Mouse (Mus musculus): Measurements from ENCODE around the gene Med15. TPM values are rescaled to one million over a fixed set of nuclear protein-coding genes. Genes with fewer than 3 reads are reported as not detected.
A peak's percentile ranks its signal among the peaks of the same experiment; 100 is the strongest.
"Not testable (repeated sequence)": the region's sequence is repeated elsewhere in the genome, so short reads cannot be mapped to it uniquely, and the experiment has no call there.

The Med15 gene
- polyA plus RNA-seq, 1 experiment from 2014 or later, result 35.2 TPM

GRCm38 (mm10) chr16:17742810-17743209 is 10.1 kb upstream of the Med15 start:
- DNase-seq (ENCODE audit: low spot score) (peak; percentile 80), ATAC-seq (ENCODE audit: low read depth) (0 out of 2 replicates have a peak, but pooled peaks have one; percentile 50)
- H3K4me1 ChIP-seq (ENCODE audit: control insufficient read depth, insufficient read depth, low read length), result no peaks in the 10 kb centered on the region
- no peaks in the 10 kb centered on the region for H3K36me3 ChIP-seq (ENCODE audit: control insufficient read depth, insufficient read depth, low read length)
- H3K27me3 ChIP-seq (replicated peaks; ENCODE audit: control insufficient read depth, insufficient read depth, low read length), result no peaks in the 10 kb centered on the region
- H3K9me3 ChIP-seq (ENCODE audit: control insufficient read depth, low read length), result peaks cover 5% of the 10 kb centered on the region; the same call in 1 of the 2 replicates
- peak overlapping the region; percentile 33; the same call in 1 of the 2 replicates for H3K27ac ChIP-seq (replicated peaks; ENCODE audit: low read depth, low read length)
- WGBS, result 76% methylated on average over 1 of the region's 1 CpGs
- no peak overlapping the region for H3K9ac ChIP-seq (ENCODE audit: low read depth, low read length)
- H3K4me2 ChIP-seq (ENCODE audit: low read depth, low read length), result no peak overlapping the region
- no peak overlapping the region for H3K4me3 ChIP-seq (ENCODE audit: low read depth, low read length)

- H3K9me3 ChIP-seq (ENCODE audit: control insufficient read depth, low read length), result no peaks in the 10 kb centered on the region
- H3K4me1 ChIP-seq (ENCODE audit: control insufficient read depth, insufficient read depth, low read length), result no peaks in the 10 kb centered on the region
- no peak overlapping the region for H3K4me2 ChIP-seq (ENCODE audit: low read depth, low read length)
- ATAC-seq (ENCODE audit: low read depth) (no peak), DNase-seq (ENCODE audit: low spot score) (no peak)
- no peaks in the 10 kb centered on the region for H3K27me3 ChIP-seq (replicated peaks; ENCODE audit: control insufficient read depth, insufficient read depth, low read length)
- no peaks in the 10 kb centered on the region for H3K36me3 ChIP-seq (ENCODE audit: control insufficient read depth, insufficient read depth, low read length)
- no peak overlapping the region for H3K9ac ChIP-seq (ENCODE audit: low read depth, low read length)
- 81% methylated on average over 4 of the region's 4 CpGs for WGBS
- no peak overlapping the region for H3K27ac ChIP-seq (replicated peaks; ENCODE audit: low read depth, low read length)
- H3K4me3 ChIP-seq (ENCODE audit: low read depth, low read length), result no peak overlapping the region
Measured at GRCm38 (mm10) chr16:17740080-17740479, 7.4 kb upstream of the Med15 start.

DNA sequence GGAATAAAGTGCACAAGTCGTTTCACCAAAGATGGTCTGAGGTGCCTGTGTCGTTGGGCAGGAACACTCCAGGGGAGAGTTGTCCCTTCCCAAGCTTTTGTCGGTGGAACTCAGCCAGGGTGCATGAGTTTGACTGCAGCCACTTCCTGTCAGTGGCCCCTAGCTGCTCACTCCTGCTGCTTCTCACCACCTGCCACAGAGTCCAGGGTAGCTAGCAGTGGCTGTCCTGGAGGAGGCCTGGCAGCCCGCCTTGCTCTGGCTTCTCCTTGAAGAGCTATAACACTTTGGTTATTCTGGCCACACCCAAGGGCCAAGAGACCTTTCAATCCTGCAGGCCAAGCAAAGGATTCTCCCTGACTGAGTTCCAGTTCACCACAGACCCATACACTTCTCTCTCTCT is 3.5 kb upstream of the Med15 start:
- H3K27ac ChIP-seq (replicated peaks; ENCODE audit: low read depth, low read length), result no peak overlapping the region
- H3K4me1 ChIP-seq (ENCODE audit: control insufficient read depth, insufficient read depth, low read length), result no peaks in the 10 kb centered on the region
- no peak for ATAC-seq (ENCODE audit: low read depth)
- H3K4me2 ChIP-seq (ENCODE audit: low read depth, low read length), result no peak overlapping the region
- H3K4me3 ChIP-seq (ENCODE audit: low read depth, low read length), result no peak overlapping the region
- no peaks in the 10 kb centered on the region for H3K36me3 ChIP-seq (ENCODE audit: control insufficient read depth, insufficient read depth, low read length)
- 63% methylated on average over 4 of the region's 4 CpGs for WGBS
- H3K9me3 ChIP-seq (ENCODE audit: control insufficient read depth, low read length), result no peaks in the 10 kb centered on the region
- DNase-seq (ENCODE audit: low spot score), result no peak
- no peaks in the 10 kb centered on the region for H3K27me3 ChIP-seq (replicated peaks; ENCODE audit: control insufficient read depth, insufficient read depth, low read length)
- H3K9ac ChIP-seq (ENCODE audit: low read depth, low read length), result no peak overlapping the region

DNA sequence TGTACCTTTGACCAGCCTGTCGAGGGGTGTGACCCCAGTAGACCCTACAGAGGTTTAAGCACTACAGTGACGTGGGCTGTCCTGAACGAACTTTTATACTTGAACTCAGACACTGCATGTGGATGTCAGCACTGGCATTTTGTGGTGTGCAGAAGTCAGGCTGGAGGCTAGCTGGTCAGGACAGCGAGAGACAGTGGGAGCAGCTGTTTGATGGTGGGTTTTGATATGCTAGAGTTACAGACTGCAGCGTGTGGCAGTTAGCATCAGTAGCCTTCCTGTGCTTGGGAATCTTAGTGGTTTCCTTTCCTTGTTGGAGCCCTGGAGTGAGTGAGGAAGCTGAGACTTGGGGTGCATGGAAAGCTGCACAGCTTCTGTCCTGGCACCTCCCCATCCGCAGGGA is 2.2 kb upstream of the Med15 start:
- not testable (repeated sequence) for DNase-seq (ENCODE audit: low spot score); H3K9me3 ChIP-seq (ENCODE audit: control insufficient read depth, low read length); H3K27ac ChIP-seq (replicated peaks; ENCODE audit: low read depth, low read length); ATAC-seq (ENCODE audit: low read depth); H3K27me3 ChIP-seq (replicated peaks; ENCODE audit: control insufficient read depth, insufficient read depth, low read length); H3K36me3 ChIP-seq (ENCODE audit: control insufficient read depth, insufficient read depth, low read length); H3K4me3 ChIP-seq (ENCODE audit: low read depth, low read length); H3K4me1 ChIP-seq (ENCODE audit: control insufficient read depth, insufficient read depth, low read length); H3K4me2 ChIP-seq (ENCODE audit: low read depth, low read length); H3K9ac ChIP-seq (ENCODE audit: low read depth, low read length)
- 84% methylated on average over 6 of the region's 6 CpGs for WGBS

GRCm38 (mm10) chr16:17733646-17734045 is 955 bp upstream of the Med15 start:
- ATAC-seq (ENCODE audit: low read depth) (no peak), DNase-seq (ENCODE audit: low spot score) (no peak)
- no peaks in the 10 kb centered on the region for H3K9me3 ChIP-seq (ENCODE audit: control insufficient read depth, low read length)
- no peak overlapping the region for H3K9ac ChIP-seq (ENCODE audit: low read depth, low read length)
- WGBS, result 53% methylated on average over 2 of the region's 2 CpGs
- H3K4me2 ChIP-seq (ENCODE audit: low read depth, low read length), result peak overlapping the region; percentile 41
- no peaks in the 10 kb centered on the region for H3K4me1 ChIP-seq (ENCODE audit: control insufficient read depth, insufficient read depth, low read length)
- no peak overlapping the region for H3K27ac ChIP-seq (replicated peaks; ENCODE audit: low read depth, low read length)
- H3K36me3 ChIP-seq (ENCODE audit: control insufficient read depth, insufficient read depth, low read length), result no peaks in the 10 kb centered on the region
- no peaks in the 10 kb centered on the region for H3K27me3 ChIP-seq (replicated peaks; ENCODE audit: control insufficient read depth, insufficient read depth, low read length)
- H3K4me3 ChIP-seq (ENCODE audit: low read depth, low read length), result 0 out of 2 replicates have a peak overlapping the region, but pooled peaks have one; percentile 6

DNA sequence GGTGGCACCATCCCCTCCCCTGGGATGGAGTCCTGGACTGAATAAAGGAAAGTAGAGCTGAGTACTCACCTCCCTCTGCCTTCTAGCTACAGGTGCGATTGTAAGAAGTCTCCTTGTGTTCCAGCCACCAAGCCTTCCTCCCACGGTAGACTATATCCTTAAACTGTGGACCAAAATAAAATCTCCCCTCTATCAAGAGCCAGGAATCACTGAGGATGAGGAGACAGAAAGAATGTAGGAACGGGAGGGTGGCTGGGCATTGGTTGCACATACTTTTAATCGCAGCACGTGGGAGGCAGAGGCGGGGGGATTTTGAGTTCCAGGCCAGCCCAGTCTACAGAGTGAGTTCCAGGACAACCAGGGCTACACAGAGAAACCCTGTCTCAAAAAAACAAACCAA is 260 bp downstream of the Med15 start:
- DNase-seq (ENCODE audit: low spot score) (no peak), ATAC-seq (ENCODE audit: low read depth) (no peak)
- Histone ChIP-seq H3K4me3 (ENCODE audit: low read depth, low read length) (no peak overlapping the region), H3K4me1 (ENCODE audit: control insufficient read depth, insufficient read depth, low read length) (no peaks in the 10 kb centered on the region), H3K4me2 (ENCODE audit: low read depth, low read length) (no peak overlapping the region), H3K36me3 (ENCODE audit: control insufficient read depth, insufficient read depth, low read length) (no peaks in the 10 kb centered on the region), H3K9me3 (ENCODE audit: control insufficient read depth, low read length) (no peaks in the 10 kb centered on the region), H3K27ac (replicated peaks; ENCODE audit: low read depth, low read length) (no peak overlapping the region), H3K9ac (ENCODE audit: low read depth, low read length) (no peak overlapping the region), H3K27me3 (replicated peaks; ENCODE audit: control insufficient read depth, insufficient read depth, low read length) (no peaks in the 10 kb centered on the region)
- WGBS, result 64% methylated on average over 6 of the region's 6 CpGs

DNA sequence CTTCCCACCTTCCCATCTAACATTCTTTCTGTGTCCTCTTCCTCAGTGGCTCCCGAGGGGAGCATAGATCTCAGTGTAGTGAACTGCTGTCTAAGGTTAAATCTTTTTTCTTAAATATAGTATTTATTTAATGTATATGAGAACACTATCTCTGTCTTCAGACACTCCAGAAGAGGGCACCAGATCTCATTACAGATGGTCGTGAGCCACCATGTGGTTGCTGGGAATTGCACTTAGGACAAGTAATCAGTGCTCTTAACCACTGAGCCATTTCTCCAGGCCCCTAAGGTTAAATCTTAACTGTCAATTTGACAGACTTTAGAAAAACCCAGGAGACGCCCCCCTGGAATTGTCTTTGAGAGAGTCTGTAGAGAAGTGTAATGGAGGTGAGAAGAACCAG is 670 bp downstream of the Med15 start:
- Histone ChIP-seq H3K9ac (ENCODE audit: low read depth, low read length) (no peak overlapping the region), H3K36me3 (ENCODE audit: control insufficient read depth, insufficient read depth, low read length) (no peaks in the 10 kb centered on the region), H3K27me3 (replicated peaks; ENCODE audit: control insufficient read depth, insufficient read depth, low read length) (no peaks in the 10 kb centered on the region), H3K9me3 (ENCODE audit: control insufficient read depth, low read length) (no peaks in the 10 kb centered on the region), H3K4me3 (ENCODE audit: low read depth, low read length) (no peak overlapping the region), H3K4me2 (ENCODE audit: low read depth, low read length) (no peak overlapping the region), H3K27ac (replicated peaks; ENCODE audit: low read depth, low read length) (no peak overlapping the region), H3K4me1 (ENCODE audit: control insufficient read depth, insufficient read depth, low read length) (no peaks in the 10 kb centered on the region)
- no peak for DNase-seq (ENCODE audit: low spot score)
- ATAC-seq (ENCODE audit: low read depth), result no peak
- 30% methylated on average over 3 of the region's 3 CpGs for WGBS

DNA sequence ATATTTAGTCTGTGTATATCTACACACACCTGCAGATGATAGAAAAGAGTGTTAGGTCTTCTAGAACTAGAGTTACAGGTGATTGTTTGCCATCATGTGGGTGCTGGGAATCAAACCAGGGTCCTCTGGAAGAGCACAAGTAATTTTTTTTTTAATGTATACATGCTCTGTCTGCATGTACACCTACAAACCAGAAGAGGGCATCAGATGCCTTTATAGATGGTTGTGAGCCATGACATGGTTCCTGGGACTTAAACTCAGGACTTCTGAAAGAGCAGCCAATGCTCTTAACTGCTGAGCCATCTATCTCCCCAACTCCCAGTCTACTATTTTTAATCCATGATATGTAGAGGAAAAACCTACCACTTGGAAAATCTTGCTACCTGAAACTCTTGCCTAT is 2.7 kb downstream of the Med15 start:
- no peaks in the 10 kb centered on the region for H3K36me3 ChIP-seq (ENCODE audit: control insufficient read depth, insufficient read depth, low read length)

DNA sequence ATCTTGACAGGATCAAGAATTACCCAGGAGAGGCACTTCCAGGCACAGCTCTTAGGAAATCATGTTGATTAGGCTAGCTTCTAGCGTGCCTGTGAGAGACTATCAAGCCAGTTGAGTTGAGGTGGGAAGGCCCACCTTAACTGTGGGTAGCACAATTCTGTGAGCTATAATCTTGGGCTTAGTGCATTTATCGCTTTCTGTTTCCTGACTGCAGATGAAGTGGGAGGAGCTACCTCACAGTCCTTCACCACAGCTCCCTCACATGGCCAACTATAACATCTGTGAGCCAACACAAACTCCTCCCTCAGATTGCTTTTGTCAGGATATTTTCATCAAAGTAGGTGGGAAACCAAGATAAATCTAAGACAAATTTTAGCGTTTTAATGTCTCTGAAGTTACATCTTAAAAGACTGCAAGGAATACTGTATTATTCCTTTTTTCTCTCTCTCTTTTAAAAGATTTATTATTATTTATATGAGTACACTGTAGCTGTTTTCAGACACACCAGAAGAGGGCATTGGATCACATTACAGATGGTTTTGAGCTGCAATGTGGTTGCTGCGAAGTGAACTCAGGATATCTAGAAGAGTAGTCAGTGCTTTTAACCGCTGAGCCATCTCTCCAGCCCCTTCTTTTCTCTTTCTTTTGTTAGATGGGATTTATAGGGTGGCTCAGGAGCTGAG is 5.4 kb downstream of the Med15 start:
- ATAC-seq (ENCODE audit: low read depth) (no peak), DNase-seq (ENCODE audit: low spot score) (peak; percentile 81)
- no peak overlapping the region for H3K4me3 ChIP-seq (ENCODE audit: low read depth, low read length)
- no peaks in the 10 kb centered on the region for H3K27me3 ChIP-seq (replicated peaks; ENCODE audit: control insufficient read depth, insufficient read depth, low read length)
- no peaks in the 10 kb centered on the region for H3K36me3 ChIP-seq (ENCODE audit: control insufficient read depth, insufficient read depth, low read length)
- H3K4me2 ChIP-seq (ENCODE audit: low read depth, low read length), result peak overlapping the region; percentile 10; the same call in 1 of the 2 replicates
- no peaks in the 10 kb centered on the region for H3K4me1 ChIP-seq (ENCODE audit: control insufficient read depth, insufficient read depth, low read length)
- H3K27ac ChIP-seq (replicated peaks; ENCODE audit: low read depth, low read length), result no peak overlapping the region
- H3K9me3 ChIP-seq (ENCODE audit: control insufficient read depth, low read length), result no peaks in the 10 kb centered on the region
- no peak overlapping the region for H3K9ac ChIP-seq (ENCODE audit: low read depth, low read length)
- WGBS, result 17% methylated on average over 5 of the region's 5 CpGs

More for the DNA sequence above, 2.7 kb downstream of the Med15 start:
- H3K27me3 ChIP-seq (replicated peaks; ENCODE audit: control insufficient read depth, insufficient read depth, low read length), result no peaks in the 10 kb centered on the region
- no peak overlapping the region for H3K27ac ChIP-seq (replicated peaks; ENCODE audit: low read depth, low read length)
- H3K4me1 ChIP-seq (ENCODE audit: control insufficient read depth, insufficient read depth, low read length), result no peaks in the 10 kb centered on the region
- H3K9me3 ChIP-seq (ENCODE audit: control insufficient read depth, low read length), result no peaks in the 10 kb centered on the region
- no peak overlapping the region for H3K9ac ChIP-seq (ENCODE audit: low read depth, low read length)
- DNase-seq (ENCODE audit: low spot score) (no peak), ATAC-seq (ENCODE audit: low read depth) (no peak)
- no peak overlapping the region for H3K4me3 ChIP-seq (ENCODE audit: low read depth, low read length)
- no peak overlapping the region for H3K4me2 ChIP-seq (ENCODE audit: low read depth, low read length)
